Mouse (Mus musculus) mature B cell (primary cell): Measurements from ENCODE around the gene Thy1.

Source experiments
- in situ Hi-C: fragments of 300-500 bp; cut with MboI; formaldehyde crosslinking; loops from 2 replicates; pipeline ENCODE4 v1.14.3; 2019

The Thy1 gene

DNA sequence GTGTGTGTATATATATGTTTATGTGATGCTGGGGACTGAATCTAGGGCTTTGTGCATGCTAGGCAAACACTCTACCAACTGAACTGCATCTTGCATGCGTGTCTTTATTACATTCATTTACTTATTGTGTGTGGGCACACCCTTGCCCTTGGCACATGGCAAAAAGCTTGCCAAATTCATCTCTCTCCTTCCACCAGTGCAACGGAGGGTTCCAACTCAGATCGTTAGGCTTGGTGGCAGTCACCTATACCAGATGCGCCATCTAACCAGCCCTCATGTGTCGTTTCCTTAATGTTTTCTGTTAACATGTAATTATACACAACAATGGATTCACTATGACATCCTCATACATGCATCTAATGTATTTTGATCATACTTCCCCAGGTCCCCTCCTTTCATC lies 39.1 kb downstream of the Thy1 start:
- in situ Hi-C loops: no loop called here

DNA sequence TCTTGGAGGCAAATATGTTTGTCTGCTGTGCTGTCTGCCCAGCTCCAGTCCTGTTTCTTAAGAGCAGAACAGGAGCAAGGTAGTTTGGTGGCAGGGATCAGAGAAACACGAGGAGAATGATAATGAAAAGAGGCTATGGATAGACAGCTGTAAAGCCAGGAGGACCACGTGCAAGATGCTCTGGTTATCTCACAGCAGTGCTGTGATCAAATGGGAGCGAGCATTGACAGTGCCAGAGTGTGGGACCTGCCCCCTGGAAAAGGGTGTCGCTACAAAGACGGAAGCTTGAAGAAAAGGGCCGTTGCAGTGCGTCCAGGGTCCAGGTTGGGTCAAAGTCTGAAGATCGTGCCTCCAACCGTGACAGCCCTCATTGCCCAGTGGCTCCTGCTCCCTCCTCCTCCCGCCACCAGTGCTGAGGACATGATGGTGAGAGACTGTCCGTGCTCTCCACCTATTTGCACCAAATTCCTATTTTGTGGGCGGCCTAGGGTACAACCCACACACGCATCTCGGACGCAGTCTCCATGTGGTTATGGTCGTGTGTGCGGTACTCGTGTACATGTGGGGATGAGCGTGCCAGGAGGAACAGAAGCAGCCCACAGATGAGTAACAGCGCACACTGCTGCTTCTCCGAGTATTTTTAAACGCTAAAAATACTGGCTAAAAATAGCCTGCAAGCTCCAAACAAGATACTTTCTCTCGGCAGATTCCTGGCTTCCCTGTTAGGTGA lies 40.4 kb downstream of the Thy1 start:
- in situ Hi-C loops: no loop called here

DNA sequence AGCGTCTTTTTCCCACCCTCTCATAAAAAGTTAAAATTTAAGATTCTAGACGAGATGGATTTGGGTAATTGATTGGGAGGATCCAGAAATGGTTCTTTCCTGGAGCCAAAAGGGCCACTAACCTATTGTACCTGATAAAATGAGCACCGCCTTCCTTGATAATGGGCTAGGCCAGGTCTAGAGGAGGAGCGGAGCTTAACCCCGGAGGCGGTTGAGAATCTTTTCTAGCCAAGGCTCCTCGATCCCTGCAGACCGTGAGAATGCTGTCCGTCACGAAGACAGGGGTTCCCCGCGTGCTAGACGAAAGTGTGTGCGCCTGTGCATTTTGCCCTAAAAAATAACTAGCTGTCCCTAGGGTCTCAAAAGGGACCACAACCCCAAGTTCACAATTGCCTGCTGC lies 41.1 kb downstream of the Thy1 start:
- in situ Hi-C loops: no loop called here

DNA sequence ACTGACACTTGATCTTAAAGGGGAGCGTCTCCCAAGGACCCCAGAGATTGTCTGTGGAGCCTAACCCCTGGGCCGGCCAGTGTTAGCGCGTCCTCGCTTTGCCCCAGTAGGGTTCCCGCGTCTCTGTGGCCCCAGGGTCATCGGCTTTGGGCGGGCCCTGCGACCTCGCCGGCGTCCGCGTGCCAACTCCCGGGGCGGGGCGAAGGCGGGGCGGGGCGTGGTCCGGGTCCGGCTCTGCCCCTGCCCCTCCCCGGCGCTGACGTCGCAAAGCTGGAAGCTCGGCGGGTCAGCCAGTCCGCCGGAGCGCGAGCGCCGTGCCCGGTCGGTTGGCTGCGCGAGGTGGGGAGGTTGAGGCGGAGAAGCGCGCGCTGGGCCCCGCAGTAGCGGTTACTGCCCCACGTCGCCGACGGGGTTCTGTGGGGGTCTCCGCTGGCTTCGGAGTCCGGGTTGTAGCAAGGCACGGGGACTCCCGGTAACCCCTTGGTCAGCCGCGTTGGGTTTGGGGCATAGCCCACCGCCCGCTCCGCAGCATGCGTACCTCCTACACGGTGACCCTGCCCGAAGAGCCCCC lies 41.6 kb downstream of the Thy1 start:
- in situ Hi-C loops: no loop called here

DNA sequence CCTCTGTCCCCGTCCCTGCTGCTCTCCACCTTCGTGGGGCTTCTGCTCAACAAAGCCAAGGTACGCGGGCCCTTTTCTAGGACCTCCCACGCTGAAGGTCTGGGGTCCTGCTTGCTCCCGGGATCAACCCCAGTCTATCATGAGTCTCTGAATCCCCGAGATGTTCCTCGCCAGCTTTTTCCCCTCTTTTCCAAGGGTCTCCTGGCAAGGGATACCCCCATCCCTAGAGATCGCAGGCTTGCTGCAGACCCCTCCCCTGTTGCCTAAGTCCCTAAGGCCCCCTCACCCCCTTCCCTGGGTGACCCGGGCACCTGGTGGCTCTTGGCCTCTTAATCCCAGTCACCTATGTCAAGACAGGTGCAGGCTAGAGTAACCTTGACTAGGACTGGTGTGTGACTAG lies 42.1 kb downstream of the Thy1 start:
- in situ Hi-C loops: no loop called here

DNA sequence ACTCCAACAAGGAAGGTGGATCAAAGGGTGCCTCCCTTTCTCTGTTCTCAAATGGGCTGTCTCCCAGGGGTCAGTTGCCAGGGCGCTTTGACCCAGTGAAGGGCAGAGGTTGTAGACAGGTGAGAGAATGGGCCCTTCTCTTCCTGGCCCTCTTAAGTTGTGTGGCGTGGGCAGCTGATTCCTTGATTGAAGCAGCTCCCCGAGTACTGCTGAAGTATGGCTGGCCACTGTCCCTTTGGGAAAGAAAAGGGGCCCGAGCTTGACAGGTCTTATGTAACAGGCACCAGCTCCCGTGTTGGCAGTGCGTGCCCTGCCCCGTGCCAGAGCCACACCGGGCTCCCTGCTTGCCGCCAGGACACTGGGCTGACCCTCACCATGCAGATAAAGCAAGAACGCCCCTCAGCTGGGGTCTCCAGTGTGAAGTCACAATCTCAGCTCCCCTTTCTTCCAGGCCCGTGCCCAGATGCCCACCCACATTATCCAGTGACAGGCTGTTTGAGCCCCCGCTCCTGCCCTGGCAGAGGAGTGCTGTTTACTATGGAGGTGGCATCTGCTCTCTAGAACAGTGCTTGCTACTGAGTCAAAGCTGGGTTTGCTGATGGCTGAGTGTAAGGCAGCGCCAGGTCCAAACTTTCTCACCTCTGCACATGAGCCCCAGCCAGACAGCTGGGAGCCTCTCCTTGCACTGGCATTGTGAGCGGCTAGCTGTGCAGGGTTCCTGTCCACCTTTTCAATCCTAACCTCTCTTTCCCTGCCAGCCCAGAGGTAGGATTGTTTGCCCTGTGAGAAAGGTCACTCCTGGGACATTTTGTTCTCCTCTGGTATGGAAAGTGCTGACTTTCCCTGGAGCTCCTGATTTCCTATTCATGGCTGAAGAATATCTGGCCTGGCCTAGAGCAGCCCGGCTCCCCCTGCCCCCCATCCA lies 42.8 kb downstream of the Thy1 start:
- in situ Hi-C loops: no loop called here

DNA sequence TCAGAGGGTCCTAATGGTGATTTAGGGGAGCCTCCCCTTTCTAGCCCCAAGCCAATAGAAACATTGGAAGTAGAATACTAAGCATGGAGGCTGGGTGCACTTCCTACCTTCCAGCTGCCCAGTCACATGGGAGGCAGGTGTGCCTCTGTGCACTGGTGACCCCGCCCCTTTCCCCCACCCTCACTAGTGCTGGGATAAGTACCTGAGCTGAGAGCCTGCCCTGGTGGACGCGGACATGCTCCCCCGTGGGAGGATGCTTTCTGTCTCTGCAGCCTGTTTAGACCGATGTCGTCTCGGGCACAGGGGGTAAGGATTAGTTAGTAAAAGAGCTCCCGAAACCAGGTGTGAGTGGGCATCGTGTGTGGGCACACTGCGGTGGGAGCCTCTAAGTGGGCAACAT lies 43.8 kb downstream of the Thy1 start:
- in situ Hi-C loops: no loop called here

DNA sequence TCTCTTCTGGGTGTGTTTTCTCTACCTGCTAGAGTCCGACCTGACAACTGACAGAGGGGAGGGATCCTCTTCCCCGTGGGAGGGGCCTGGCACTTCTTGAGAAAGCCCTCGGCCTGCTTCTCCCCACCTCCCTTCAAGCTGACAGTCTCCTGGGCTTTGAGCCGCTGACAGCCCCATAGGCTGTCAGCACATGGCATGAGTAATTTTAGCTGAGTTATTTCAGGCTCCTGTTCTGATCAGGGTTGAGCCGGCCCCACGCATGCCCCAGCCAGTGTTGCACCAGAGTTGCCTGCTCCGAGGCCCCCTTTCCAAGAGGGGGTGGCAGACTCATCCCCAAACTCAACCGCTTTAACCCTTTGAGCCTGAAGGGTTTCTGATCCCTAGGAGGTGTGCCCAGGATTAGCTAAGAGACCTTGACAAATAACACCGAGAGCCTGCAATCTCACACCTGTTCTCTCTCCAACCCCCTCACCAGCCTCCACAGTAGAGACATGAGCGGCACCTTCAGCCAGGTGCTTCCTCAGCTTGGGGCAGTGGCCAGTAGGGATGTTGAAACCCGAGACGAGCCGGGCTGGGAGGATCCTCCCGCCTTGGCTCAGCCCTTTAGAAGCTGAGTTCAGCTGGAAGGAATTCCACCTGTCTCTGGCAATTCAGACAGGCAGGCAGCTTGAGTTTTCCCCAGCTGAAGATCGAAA lies 44.7 kb downstream of the Thy1 start:
- in situ Hi-C loops: no loop called here

DNA sequence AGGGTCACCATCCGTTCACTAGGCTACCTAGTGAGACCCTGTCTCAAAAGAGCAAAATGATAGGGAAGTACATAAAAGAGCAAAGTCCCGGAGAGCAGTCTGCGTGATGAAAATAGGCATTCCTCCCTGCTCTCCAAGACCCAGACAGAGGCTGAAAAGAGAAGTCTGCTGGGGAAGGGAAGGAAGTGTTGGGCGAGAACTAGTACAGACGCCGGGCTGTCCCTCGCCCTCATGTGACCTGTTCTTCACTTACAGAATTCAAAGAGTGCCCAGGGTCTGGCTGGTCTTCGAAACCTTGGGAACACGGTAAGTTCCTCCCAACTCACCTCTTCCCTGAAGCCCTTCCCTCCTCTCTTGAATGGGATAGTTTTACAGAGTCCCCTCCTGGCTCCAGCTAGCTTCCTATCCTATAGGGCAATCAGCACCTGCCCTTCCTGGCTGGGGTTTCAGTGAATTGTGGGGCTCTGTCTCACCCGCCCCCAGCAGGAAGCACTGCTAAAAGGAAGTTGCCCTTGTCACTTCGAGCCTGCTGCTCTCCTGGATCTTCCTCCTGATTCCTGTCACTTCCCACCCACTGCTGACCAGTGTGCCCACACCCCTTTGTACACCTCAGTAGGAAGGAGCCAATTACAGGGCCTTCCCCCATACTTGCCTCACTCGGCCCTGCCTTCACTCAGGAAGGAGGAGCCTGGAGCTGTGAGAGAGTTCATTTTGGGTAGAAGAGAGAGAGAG lies 45.9 kb downstream of the Thy1 start:
- in situ Hi-C loops: no loop called here

DNA sequence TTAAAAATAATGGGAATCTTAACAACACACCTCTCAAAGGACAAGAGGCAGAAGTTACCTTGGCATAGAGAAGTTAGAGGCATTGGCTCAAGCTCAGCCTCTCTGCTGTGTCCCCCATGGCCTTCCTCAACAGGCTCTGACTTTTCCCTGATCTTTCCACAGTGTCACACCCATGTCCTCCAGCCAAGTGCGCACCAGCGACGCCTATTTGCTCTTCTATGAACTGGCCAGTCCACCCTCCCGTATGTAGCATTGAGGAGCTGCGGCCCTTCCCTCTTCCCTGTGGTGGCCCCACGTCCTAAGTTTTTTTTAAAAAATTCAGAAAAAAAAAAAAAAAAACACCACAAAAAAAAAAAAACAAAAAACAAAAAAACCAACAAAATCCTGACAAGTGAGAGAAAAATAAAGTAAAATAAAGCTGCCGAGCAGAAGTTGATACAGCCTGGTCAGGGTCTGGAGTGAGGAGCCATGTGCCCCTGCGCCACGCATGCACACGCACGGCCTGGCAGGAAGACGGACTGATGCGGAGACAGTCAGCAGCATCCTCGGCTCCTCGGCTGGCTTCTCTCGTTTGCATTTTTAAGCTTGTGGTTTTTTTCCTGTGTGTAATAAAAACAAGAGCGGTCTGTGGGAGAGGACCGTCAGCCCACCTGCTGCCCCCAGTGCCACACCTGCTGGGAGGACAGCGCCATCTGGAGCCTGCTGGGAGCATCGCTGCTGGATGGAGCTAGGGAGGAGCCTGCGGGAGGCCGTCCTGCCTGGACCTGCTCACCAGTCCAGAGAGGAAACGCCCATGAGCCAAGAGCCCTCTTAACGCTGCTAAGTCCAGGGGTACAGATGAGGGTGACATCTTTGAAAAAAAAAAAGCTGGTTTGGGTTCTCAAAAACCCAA lies 50.7 kb downstream of the Thy1 start:
- in situ Hi-C loops: no loop called here

DNA sequence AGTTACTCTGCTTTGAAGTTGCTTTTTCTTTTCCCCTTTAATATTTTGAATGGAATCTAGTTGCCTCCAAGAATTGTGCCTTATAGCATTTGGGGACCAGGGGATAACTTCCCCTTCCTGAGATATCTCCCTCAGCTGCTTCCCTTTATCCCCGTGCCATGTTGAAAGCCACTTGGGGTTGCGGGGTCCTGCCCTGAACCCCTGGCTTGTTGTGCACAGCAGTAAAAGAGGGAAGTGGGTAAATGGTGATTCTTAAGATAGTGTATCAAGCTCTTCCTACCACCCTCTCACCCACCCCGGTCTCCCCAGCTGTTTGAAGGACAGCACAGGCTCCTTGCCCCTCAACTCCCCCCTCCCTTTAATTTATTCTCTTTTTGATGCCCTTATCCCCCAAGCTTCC lies 51.6 kb downstream of the Thy1 start:
- in situ Hi-C loops: no loop called here

DNA sequence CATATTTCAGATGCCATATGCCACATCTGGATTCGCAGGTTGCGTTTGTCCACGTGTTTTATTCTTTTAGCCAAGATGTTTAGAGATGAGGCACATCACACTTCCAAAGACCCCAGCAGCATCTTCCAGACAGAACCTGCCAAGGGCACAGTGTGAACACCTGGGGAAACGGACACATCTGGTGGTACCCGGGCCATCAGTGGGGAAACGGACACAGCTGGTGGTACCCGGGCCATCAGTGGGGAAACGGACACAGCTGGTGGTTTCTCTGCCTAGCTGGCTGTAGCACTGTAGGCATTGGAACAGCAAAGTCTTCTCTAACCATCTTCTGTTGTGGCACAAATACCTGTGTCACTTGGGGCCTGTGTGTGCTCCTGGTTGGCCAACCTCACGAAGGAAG lies 52.6 kb downstream of the Thy1 start:
- in situ Hi-C loops: no loop called here

DNA sequence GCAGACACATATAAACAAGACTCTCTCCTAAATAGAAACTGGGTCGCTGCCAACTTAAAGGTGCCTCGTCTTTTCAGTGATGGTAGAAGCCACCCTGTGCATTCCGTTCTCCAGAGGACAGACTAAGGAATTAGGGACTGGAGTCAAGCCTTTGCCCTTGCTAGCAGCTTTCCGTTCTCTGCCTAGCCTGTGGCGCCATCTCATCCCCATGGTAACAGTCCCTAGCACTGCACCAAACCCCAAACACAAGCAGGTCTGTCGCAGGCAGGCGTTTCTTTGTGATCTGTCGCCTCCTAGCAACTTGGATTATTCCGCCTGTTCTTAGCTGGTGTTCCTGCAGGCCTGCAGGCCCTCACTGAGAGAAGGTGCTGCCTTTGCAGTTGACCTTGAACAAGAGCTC lies 53.4 kb downstream of the Thy1 start:
- in situ Hi-C loops: no loop called here
